Mouse (Mus musculus) midbrain, embryonic 14.5 days (tissue): ENCODE results near the gene Ttc23l. TPM values are rescaled to one million over a fixed set of nuclear protein-coding genes. Genes with fewer than 3 reads are reported as not detected.

Source experiments
- ATAC-seq: fragments of 200-750 bp; cut with Nextera tagmentation; 2 replicates; pipeline ENCODE4 v1.8.0; 2017; ENCODE audit warnings: moderate number of reproducible peaks, moderate library complexity; ENCODE audit not compliant: low FRiP score, low TSS enrichment
- DNase-seq: peaks from one replicate; pipeline ENCODE4 v3.0.0-alpha.2; 2015
- H3K27ac ChIP-seq: fragments of 300-500 bp; sonication (generic); replicated peaks from 2 replicates; pipeline ENCODE4 v1.5.1; 2014; ENCODE audit warnings: mild to moderate bottlenecking, low read depth, low read length, moderate library complexity
- H3K27me3 ChIP-seq: fragments of 300-500 bp; sonication (generic); 2 replicates; pipeline ENCODE4 v1.6.1; 2014; ENCODE audit warnings: low read length, control low read depth, mixed read lengths; ENCODE audit not compliant: control insufficient read depth, insufficient read depth
- H3K36me3 ChIP-seq: fragments of 300-500 bp; sonication (generic); 2 replicates; pipeline ENCODE4 v1.6.1; 2014; ENCODE audit warnings: low read length, control low read depth; ENCODE audit not compliant: control insufficient read depth, insufficient read depth
- H3K4me1 ChIP-seq: fragments of 300-500 bp; sonication (generic); 2 replicates; pipeline ENCODE4 v1.6.1; 2014; ENCODE audit warnings: mild to moderate bottlenecking, antibody characterized with exemption, low read length, control low read depth; ENCODE audit not compliant: control insufficient read depth, insufficient read depth
- H3K4me2 ChIP-seq: fragments of 300-500 bp; sonication (generic); 2 replicates; pipeline ENCODE4 v1.6.1; 2014; ENCODE audit warnings: mild to moderate bottlenecking, low read length, moderate library complexity
- H3K4me3 ChIP-seq: fragments of 300-500 bp; sonication (generic); replicated peaks from 2 replicates; pipeline ENCODE4 v1.5.1; 2014; ENCODE audit warnings: low read depth, low read length
- H3K9ac ChIP-seq: fragments of 300-500 bp; sonication (generic); replicated peaks from 2 replicates; pipeline ENCODE4 v1.6.1; 2014; ENCODE audit warnings: mild to moderate bottlenecking, low read length, moderate library complexity
- H3K9me3 ChIP-seq: fragments of 300-500 bp; sonication (generic); 2 replicates; pipeline ENCODE4 v1.6.1; 2016; ENCODE audit warnings: low read length, control low read depth, mixed read lengths; ENCODE audit not compliant: control insufficient read depth
- WGBS: fragments of 180-500 bp; shearing (Covaris S2); extraction: QIAGEN DNeasy Blood & Tissue Kit; methylation state at CpG from one replicate; pipeline ENCODE4 v1.1.7; 2014; 5-methylcytosine and 5-hydroxymethylcytosine counted together
- polyA plus RNA-seq: library from polyadenylated mRNA; unstranded; fragments of >200 nt; fragmentation: Nextera tagmentation; extraction: Ambion mirVana; gene quantifications from 2 replicates; pipeline ENCODE4 v1.2.1, GENCODE M21; 2014

Gene Ttc23l
- polyA plus RNA-seq, 1 experiment from 2014 or later: not detected

GRCm38 (mm10) chr15:10584359-10585187, 26.1 kb upstream of the Ttc23l start:
- ATAC-seq (no peak; the same call in 1 of the 2 replicates), DNase-seq (peak; percentile 41)
- Histone ChIP-seq H3K9me3 (no peaks in the 10 kb centered on the region), H3K9ac (no peak overlapping the region), H3K4me1 (no peaks in the 10 kb centered on the region), H3K4me3 (no peak overlapping the region), H3K36me3 (0 out of 2 replicates have a peak, but pooled peaks cover 3% of the 10 kb centered on the region), H3K27me3 (no peaks in the 10 kb centered on the region), H3K4me2 (no peak overlapping the region), H3K27ac (no peak overlapping the region)
- 68% methylated on average over 10 of the region's 10 CpGs for WGBS

- DNase-seq (peak; percentile 79), ATAC-seq (peak; percentile 73; the same call in 1 of the 2 replicates)
- WGBS: 62% methylated on average over 8 of the region's 8 CpGs
- no peak overlapping the region for H3K27ac ChIP-seq
- no peaks in the 10 kb centered on the region for H3K9me3 ChIP-seq
- no peak overlapping the region for H3K9ac ChIP-seq
- H3K4me2 ChIP-seq: no peak overlapping the region
- H3K4me3 ChIP-seq: no peak overlapping the region
- no peaks in the 10 kb centered on the region for H3K4me1 ChIP-seq
- no peaks in the 10 kb centered on the region for H3K27me3 ChIP-seq
- peaks cover 6% of the 10 kb centered on the region; the same call in 1 of the 2 replicates for H3K36me3 ChIP-seq
These were observed 24.9 kb upstream of the Ttc23l start for GRCm38 (mm10) chr15:10583408-10583807.

- Histone ChIP-seq H3K27ac (no peak overlapping the region), H3K9me3 (no peaks in the 10 kb centered on the region), H3K4me3 (no peak overlapping the region), H3K27me3 (no peaks in the 10 kb centered on the region), H3K36me3 (peaks cover 38% of the 10 kb centered on the region), H3K4me1 (no peaks in the 10 kb centered on the region), H3K9ac (no peak overlapping the region), H3K4me2 (no peak overlapping the region)
- WGBS: 95% methylated on average over 3 of the region's 3 CpGs
- DNase-seq: no peak
- no peak for ATAC-seq
These were observed 20.7 kb upstream of the Ttc23l start for GRCm38 (mm10) chr15:10579159-10579558.

GRCm38 (mm10) chr15:10566486-10566885, 8.0 kb upstream of the Ttc23l start:
- H3K4me1 ChIP-seq: no peaks in the 10 kb centered on the region
- H3K9me3 ChIP-seq: no peaks in the 10 kb centered on the region
- no peak overlapping the region for H3K9ac ChIP-seq
- DNase-seq (no peak), ATAC-seq (no peak)
- 88% methylated on average over 7 of the region's 7 CpGs for WGBS
- H3K27me3 ChIP-seq: no peaks in the 10 kb centered on the region
- peaks cover 43% of the 10 kb centered on the region for H3K36me3 ChIP-seq
- H3K4me2 ChIP-seq: no peak overlapping the region
- no peak overlapping the region for H3K27ac ChIP-seq
- no peak overlapping the region for H3K4me3 ChIP-seq

GRCm38 (mm10) chr15:10564201-10564600, 5.7 kb upstream of the Ttc23l start:
- Histone ChIP-seq H3K9ac (no peak overlapping the region), H3K36me3 (peaks cover 22% of the 10 kb centered on the region), H3K27me3 (no peaks in the 10 kb centered on the region), H3K9me3 (no peaks in the 10 kb centered on the region), H3K4me1 (no peaks in the 10 kb centered on the region), H3K4me3 (no peak overlapping the region), H3K4me2 (no peak overlapping the region), H3K27ac (no peak overlapping the region)
- no peak for DNase-seq
- WGBS: 42% methylated on average over 1 of the region's 1 CpGs
- ATAC-seq: no peak

GRCm38 (mm10) chr15:10562281-10562680, 3.8 kb upstream of the Ttc23l start:
- Histone ChIP-seq H3K27ac (no peak overlapping the region), H3K27me3 (no peaks in the 10 kb centered on the region), H3K36me3 (0 out of 2 replicates have a peak, but pooled peaks cover 4% of the 10 kb centered on the region), H3K9ac (no peak overlapping the region), H3K4me1 (no peaks in the 10 kb centered on the region), H3K9me3 (no peaks in the 10 kb centered on the region), H3K4me2 (no peak overlapping the region), H3K4me3 (no peak overlapping the region)
- no peak for DNase-seq
- no peak for ATAC-seq

GRCm38 (mm10) chr15:10560005-10560404, 1.5 kb upstream of the Ttc23l start:
- Histone ChIP-seq H3K4me3 (no peak overlapping the region), H3K27ac (no peak overlapping the region), H3K9ac (no peak overlapping the region), H3K36me3 (no peaks in the 10 kb centered on the region), H3K9me3 (no peaks in the 10 kb centered on the region), H3K4me1 (no peaks in the 10 kb centered on the region), H3K4me2 (no peak overlapping the region), H3K27me3 (no peaks in the 10 kb centered on the region)
- DNase-seq (no peak), ATAC-seq (no peak)
- WGBS: 97% methylated on average over 7 of the region's 7 CpGs

- Histone ChIP-seq H3K9ac (no peak overlapping the region), H3K4me2 (no peak overlapping the region), H3K4me1 (no peaks in the 10 kb centered on the region), H3K27ac (no peak overlapping the region), H3K9me3 (no peaks in the 10 kb centered on the region), H3K27me3 (no peaks in the 10 kb centered on the region), H3K4me3 (no peak overlapping the region), H3K36me3 (no peaks in the 10 kb centered on the region)
- DNase-seq: no peak
- ATAC-seq: no peak
These were observed 4.1 kb downstream of the Ttc23l start for GRCm38 (mm10) chr15:10554336-10554735.
